Mouse (Mus musculus): Measurements from ENCODE around the gene Lhpp. TPM values are rescaled to one million over a fixed set of nuclear protein-coding genes. Genes with fewer than 3 reads are reported as not detected.
A peak's percentile ranks its signal among the peaks of the same experiment; 100 is the strongest.

Lhpp gene
- polyA plus RNA-seq, 2 experiments, result 5.6 to 6.0 TPM

- no peaks in the 10 kb centered on the region for H3K27me3 ChIP-seq (ENCODE audit: control insufficient read depth, insufficient read depth, low read length)
- peaks cover 37% of the 10 kb centered on the region for H3K36me3 ChIP-seq (replicated peaks; ENCODE audit: control insufficient read depth, insufficient read depth, low read depth)
- H3K9ac ChIP-seq (replicated peaks), result no peak overlapping the region
- DNase-seq (ENCODE audit: low read depth in 3 of 3, low spot score in 3 of 3) (no peak), ATAC-seq (ENCODE audit: insufficient read depth) (no peak)
- H3K4me3 ChIP-seq (ENCODE audit: insufficient read depth in 1 of 2, low read depth in 2 of 2, low read length in 2 of 2), result no peak overlapping the region
- TF ChIP-seq CTCF (IDR thresholded peaks at IDR 0.05; ENCODE audit: low read depth) (no peak), EP300 (IDR thresholded peaks at IDR 0.05; ENCODE audit: low read depth) (no peak)
- H3K9me3 ChIP-seq (ENCODE audit: control insufficient read depth, low read length), result no peaks in the 10 kb centered on the region
- 56% methylated on average over 6 of the region's 6 CpGs for WGBS (ENCODE audit: insufficient replicate concordance)
- H3K4me2 ChIP-seq (ENCODE audit: low read depth), result no peak overlapping the region
- H3K27ac ChIP-seq, result no peak overlapping the region
- peaks cover 5 to 14% of the 10 kb centered on the region in 2 experiments for H3K4me1 ChIP-seq (replicated peaks; ENCODE audit: control insufficient read depth in 2 of 2, insufficient read depth in 2 of 2, low read length in 1 of 2)
Measured at GRCm38 (mm10) chr7:132714236-132714923, 103.9 kb downstream of the Lhpp start.

- DNase-seq (ENCODE audit: low read depth in 3 of 3, low spot score in 3 of 3) (no peak), ATAC-seq (ENCODE audit: insufficient read depth) (no peak)
- 91% methylated on average over 4 of the region's 4 CpGs for WGBS (ENCODE audit: insufficient replicate concordance)
- Histone ChIP-seq H3K9me3 (ENCODE audit: control insufficient read depth, low read length) (no peaks in the 10 kb centered on the region), H3K9ac (replicated peaks) (no peak overlapping the region), H3K4me3 (ENCODE audit: insufficient read depth in 1 of 2, low read depth in 2 of 2, low read length in 2 of 2) (no peak overlapping the region), H3K27ac (no peak overlapping the region), H3K4me1 (replicated peaks; ENCODE audit: control insufficient read depth in 2 of 2, insufficient read depth in 2 of 2, low read length in 1 of 2) (peaks cover 5 to 19% of the 10 kb centered on the region in 2 experiments), H3K27me3 (ENCODE audit: control insufficient read depth, insufficient read depth, low read length) (no peaks in the 10 kb centered on the region), H3K36me3 (replicated peaks; ENCODE audit: control insufficient read depth, insufficient read depth, low read depth) (peaks cover 37% of the 10 kb centered on the region), H3K4me2 (ENCODE audit: low read depth) (no peak overlapping the region)
- TF ChIP-seq EP300 (IDR thresholded peaks at IDR 0.05; ENCODE audit: low read depth) (no peak), CTCF (IDR thresholded peaks at IDR 0.05; ENCODE audit: low read depth) (no peak)
Measured at GRCm38 (mm10) chr7:132715259-132715658, 104.8 kb downstream of the Lhpp start.

GRCm38 (mm10) chr7:132719570-132719969, 109.1 kb downstream of the Lhpp start:
- Histone ChIP-seq H3K4me2 (ENCODE audit: low read depth) (no peak overlapping the region), H3K27me3 (ENCODE audit: control insufficient read depth, insufficient read depth, low read length) (no peaks in the 10 kb centered on the region), H3K9me3 (ENCODE audit: control insufficient read depth, low read length) (no peaks in the 10 kb centered on the region), H3K36me3 (replicated peaks; ENCODE audit: control insufficient read depth, insufficient read depth, low read depth) (peaks cover 23% of the 10 kb centered on the region), H3K4me1 (replicated peaks; ENCODE audit: control insufficient read depth in 2 of 2, insufficient read depth in 2 of 2, low read length in 1 of 2) (peaks cover 23 to 36% of the 10 kb centered on the region in 2 experiments), H3K9ac (replicated peaks) (no peak overlapping the region), H3K27ac (no peak overlapping the region), H3K4me3 (ENCODE audit: insufficient read depth in 1 of 2, low read depth in 2 of 2, low read length in 2 of 2) (no peak overlapping the region)
- WGBS (ENCODE audit: insufficient replicate concordance), result 76% methylated on average over 4 of the region's 4 CpGs
- DNase-seq (ENCODE audit: low read depth in 3 of 3, low spot score in 3 of 3), result no peak
- no peak for TF ChIP-seq CTCF (IDR thresholded peaks at IDR 0.05; ENCODE audit: low read depth)
- no peak for TF ChIP-seq EP300 (IDR thresholded peaks at IDR 0.05; ENCODE audit: low read depth)
- ATAC-seq (ENCODE audit: insufficient read depth), result no peak

- H3K9me3 ChIP-seq (ENCODE audit: control insufficient read depth, low read length), result no peaks in the 10 kb centered on the region
- H3K4me3 ChIP-seq (ENCODE audit: insufficient read depth in 1 of 2, low read depth in 2 of 2, low read length in 2 of 2), result no peak overlapping the region
- H3K9ac ChIP-seq (replicated peaks), result no peak overlapping the region
- peaks cover 28 to 41% of the 10 kb centered on the region in 2 experiments for H3K4me1 ChIP-seq (replicated peaks; ENCODE audit: control insufficient read depth in 2 of 2, insufficient read depth in 2 of 2, low read length in 1 of 2)
- no peak for DNase-seq (ENCODE audit: low read depth in 3 of 3, low spot score in 3 of 3)
- 81% methylated on average over 8 of the region's 8 CpGs for WGBS (ENCODE audit: insufficient replicate concordance)
- no peak overlapping the region for H3K4me2 ChIP-seq (ENCODE audit: low read depth)
- ATAC-seq (ENCODE audit: insufficient read depth), result no peak
- peaks cover 13% of the 10 kb centered on the region for H3K36me3 ChIP-seq (replicated peaks; ENCODE audit: control insufficient read depth, insufficient read depth, low read depth)
- no peaks in the 10 kb centered on the region for H3K27me3 ChIP-seq (ENCODE audit: control insufficient read depth, insufficient read depth, low read length)
- no peak for TF ChIP-seq EP300 (IDR thresholded peaks at IDR 0.05; ENCODE audit: low read depth)
- H3K27ac ChIP-seq, result no peak overlapping the region
Measured at GRCm38 (mm10) chr7:132720562-132720961, 110.1 kb downstream of the Lhpp start.

GRCm38 (mm10) chr7:132722401-132723370, 112.2 kb downstream of the Lhpp start:
- Histone ChIP-seq H3K4me2 (ENCODE audit: low read depth) (no peak overlapping the region), H3K9ac (replicated peaks) (no peak overlapping the region), H3K9me3 (ENCODE audit: control insufficient read depth, low read length) (no peaks in the 10 kb centered on the region), H3K4me1 (replicated peaks; ENCODE audit: control insufficient read depth in 2 of 2, insufficient read depth in 2 of 2, low read length in 1 of 2) (peaks cover 24 to 36% of the 10 kb centered on the region in 2 experiments), H3K27me3 (ENCODE audit: control insufficient read depth, insufficient read depth, low read length) (no peaks in the 10 kb centered on the region), H3K4me3 (ENCODE audit: insufficient read depth in 1 of 2, low read depth in 2 of 2, low read length in 2 of 2) (no peak overlapping the region), H3K36me3 (replicated peaks; ENCODE audit: control insufficient read depth, insufficient read depth, low read depth) (peaks cover 5% of the 10 kb centered on the region), H3K27ac (peak overlapping the region; percentile 38)
- DNase-seq (ENCODE audit: low read depth in 3 of 3, low spot score in 3 of 3) (no peak), ATAC-seq (ENCODE audit: insufficient read depth) (no peak)
- TF ChIP-seq EP300 (IDR thresholded peaks at IDR 0.05; ENCODE audit: low read depth), result no peak
- TF ChIP-seq CTCF (IDR thresholded peaks at IDR 0.05; ENCODE audit: low read depth), result no peak
- WGBS (ENCODE audit: insufficient replicate concordance), result 91% methylated on average over 12 of the region's 12 CpGs
